Mouse (Mus musculus) embryonic fibroblast, embryonic 13.5 days (primary cell): ENCODE measurements around the gene Ago4. TPM values are rescaled to one million over a fixed set of nuclear protein-coding genes. Genes with fewer than 3 reads are reported as not detected.

Experiments
- H3K27ac ChIP-seq: 2 replicates; pipeline ENCODE4 v1.5.1; 2012; ENCODE audit warnings: low read length, control low read depth, inconsistent platforms; ENCODE audit not compliant: insufficient read depth
- H3K4me1 ChIP-seq: 2 replicates; pipeline ENCODE4 v1.6.1; 2011; ENCODE audit warnings: low read length; ENCODE audit not compliant: control insufficient read depth, insufficient read depth
- H3K4me3 ChIP-seq: 2 replicates; pipeline ENCODE4 v1.5.1; 2011; ENCODE audit warnings: mild to moderate bottlenecking, control low read depth, low read length; ENCODE audit not compliant: insufficient read depth
- CTCF ChIP-seq: IDR thresholded peaks from 2 replicates; pipeline ENCODE4 v1.5.1; 2011; ENCODE audit warnings: mild to moderate bottlenecking, control low read depth, low read length, moderate library complexity, borderline replicate concordance; ENCODE audit not compliant: insufficient read depth
- POLR2A ChIP-seq: IDR thresholded peaks from 2 replicates; pipeline ENCODE4 v1.6.1; 2011; ENCODE audit warnings: low read depth, mild to moderate bottlenecking, control low read depth, low read length, moderate library complexity
- polyA plus RNA-seq: library from polyadenylated mRNA; stranded (reverse); fragments of >200 nt; gene quantifications from 2 replicates; pipeline ENCODE4 v1.2.4, GENCODE M21; 2011; ENCODE audit warnings: low read depth; ENCODE audit not compliant: missing spikeins, insufficient read length

The Ago4 gene
- polyA plus RNA-seq, 1 experiment: 1.2 TPM

- Histone ChIP-seq H3K4me3 (no peak overlapping the region), H3K27ac (no peak overlapping the region), H3K4me1 (no peaks in the 10 kb centered on the region)
- TF ChIP-seq POLR2A: no peak
- no peak for TF ChIP-seq CTCF
Measured at GRCm38 (mm10) chr4:126482951-126483350, 50.3 kb downstream of the Ago4 start.

- Histone ChIP-seq H3K4me3 (no peak overlapping the region), H3K4me1 (no peaks in the 10 kb centered on the region), H3K27ac (no peak overlapping the region)
- TF ChIP-seq CTCF (no peak), POLR2A (no peak)
Measured at GRCm38 (mm10) chr4:126481461-126481860, 51.8 kb downstream of the Ago4 start.

- TF ChIP-seq POLR2A: no peak
- no peak for TF ChIP-seq CTCF
- Histone ChIP-seq H3K4me3 (no peak overlapping the region), H3K4me1 (no peaks in the 10 kb centered on the region), H3K27ac (no peak overlapping the region)
Measured at GRCm38 (mm10) chr4:126480288-126480687, 53.0 kb downstream of the Ago4 start.

GRCm38 (mm10) chr4:126473031-126473430, 60.2 kb downstream of the Ago4 start:
- Histone ChIP-seq H3K4me1 (no peaks in the 10 kb centered on the region), H3K4me3 (no peak overlapping the region), H3K27ac (no peak overlapping the region)
- TF ChIP-seq CTCF: no peak
- TF ChIP-seq POLR2A: no peak

GRCm38 (mm10) chr4:126469334-126469733, 63.9 kb downstream of the Ago4 start:
- no peak overlapping the region for H3K27ac ChIP-seq
- H3K4me1 ChIP-seq: no peaks in the 10 kb centered on the region
- H3K4me3 ChIP-seq: no peak overlapping the region
- TF ChIP-seq POLR2A (no peak), CTCF (no peak)

GRCm38 (mm10) chr4:126468925-126469324, 64.3 kb downstream of the Ago4 start:
- Histone ChIP-seq H3K27ac (no peak overlapping the region), H3K4me3 (0 out of 2 replicates have a peak overlapping the region, but pooled peaks have one; percentile 9), H3K4me1 (no peaks in the 10 kb centered on the region)
- TF ChIP-seq CTCF: no peak
- TF ChIP-seq POLR2A: no peak

GRCm38 (mm10) chr4:126468285-126468901, 64.9 kb downstream of the Ago4 start, which contains the start of gene Ago1:
Gene Ago1, minus strand, starts transcription at chr4:126468583.
- no peaks in the 10 kb centered on the region for H3K4me1 ChIP-seq
- TF ChIP-seq POLR2A (peak; percentile 67), CTCF (peak; percentile 67)
- H3K27ac ChIP-seq: no peak within 1 kb of the TSS
- H3K4me3 ChIP-seq: peak within 1 kb of the TSS; percentile 86

- Histone ChIP-seq H3K4me3 (peak overlapping the region; percentile 86), H3K4me1 (no peaks in the 10 kb centered on the region), H3K27ac (no peak overlapping the region)
- TF ChIP-seq CTCF (no peak), POLR2A (no peak)
Measured at GRCm38 (mm10) chr4:126467721-126468284, 65.5 kb downstream of the Ago4 start.

GRCm38 (mm10) chr4:126466251-126466750, 67.0 kb downstream of the Ago4 start:
- H3K4me3 ChIP-seq: no peak overlapping the region
- no peak for TF ChIP-seq CTCF
- H3K4me1 ChIP-seq: no peaks in the 10 kb centered on the region
- H3K27ac ChIP-seq: no peak overlapping the region

- TF ChIP-seq POLR2A: no peak
- TF ChIP-seq CTCF: no peak
- Histone ChIP-seq H3K27ac (no peak overlapping the region), H3K4me1 (no peaks in the 10 kb centered on the region), H3K4me3 (no peak overlapping the region)
Measured at GRCm38 (mm10) chr4:126465843-126466242, 67.4 kb downstream of the Ago4 start.

- no peak for TF ChIP-seq CTCF
- TF ChIP-seq POLR2A: no peak
- Histone ChIP-seq H3K4me1 (no peaks in the 10 kb centered on the region), H3K4me3 (no peak overlapping the region), H3K27ac (no peak overlapping the region)
Measured at GRCm38 (mm10) chr4:126464892-126465235, 68.4 kb downstream of the Ago4 start.
